Mouse (Mus musculus): ENCODE results near the gene Adtrp.
A peak's percentile ranks its signal among the peaks of the same experiment; 100 is the strongest.

The Adtrp gene

DNA sequence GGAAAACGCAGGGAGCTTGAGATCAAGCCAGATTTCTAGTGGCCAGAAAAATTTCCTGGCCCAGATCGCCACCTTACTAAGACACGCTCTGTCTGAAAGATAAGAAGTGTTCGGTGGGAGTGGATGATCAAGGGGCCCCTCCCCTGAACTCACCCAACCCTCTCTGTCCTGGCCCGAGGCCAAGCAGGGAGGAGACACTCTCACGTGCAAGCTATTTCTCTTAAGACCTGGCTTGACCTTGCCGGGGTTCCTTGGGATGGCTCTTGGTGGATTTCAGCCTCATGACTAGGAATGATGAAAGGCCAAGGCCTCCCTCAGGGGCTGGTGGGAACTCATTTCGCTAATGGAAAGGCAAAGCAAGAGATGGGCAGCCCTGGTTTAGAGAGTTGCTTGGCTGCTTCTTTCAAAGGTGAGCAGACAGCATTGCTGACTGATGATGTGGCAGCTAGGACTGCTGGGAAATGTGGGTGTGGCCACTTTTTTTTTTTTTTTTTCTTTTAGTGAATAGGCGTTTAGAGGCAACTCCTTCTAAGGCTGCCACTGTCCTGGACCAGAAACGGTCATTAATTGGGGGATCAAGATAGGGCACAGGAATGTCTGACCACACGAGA lies at the start of gene Adtrp:
Gene Adtrp, minus strand, starts transcription at position 169 of the 611 bp plus-strand sequence.
- no peak for DNase-seq (ENCODE audit: low read depth, low spot score)

GRCm38 (mm10) chr13:41892016-41892415 lies 44.5 kb upstream of the Adtrp start:
- no peak for DNase-seq (ENCODE audit: low read depth, low spot score)

DNA sequence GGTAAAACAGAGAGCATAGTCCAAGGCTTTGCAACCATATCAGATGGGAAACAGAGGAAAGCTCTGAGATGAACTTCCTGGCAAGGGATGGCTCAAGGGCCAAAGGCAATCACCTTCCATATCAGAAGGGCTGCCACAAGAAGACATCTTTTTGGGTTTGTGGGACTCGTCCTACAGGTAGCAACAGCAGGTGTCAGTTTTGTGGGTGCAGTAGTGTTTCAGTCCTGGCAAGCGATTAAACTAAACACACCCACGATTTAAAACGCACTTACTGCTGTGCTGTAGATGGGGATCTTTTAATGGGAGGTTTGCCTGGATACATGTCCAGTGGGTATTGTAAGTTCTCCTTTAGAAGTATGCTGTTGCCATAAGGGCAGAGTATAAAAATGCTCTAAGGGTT lies 43.1 kb upstream of the Adtrp start:
- no peak for DNase-seq (ENCODE audit: low read depth, low spot score)

GRCm38 (mm10) chr13:41890111-41890600 lies 42.7 kb upstream of the Adtrp start:
- DNase-seq (ENCODE audit: low read depth, low spot score) = no peak

DNA sequence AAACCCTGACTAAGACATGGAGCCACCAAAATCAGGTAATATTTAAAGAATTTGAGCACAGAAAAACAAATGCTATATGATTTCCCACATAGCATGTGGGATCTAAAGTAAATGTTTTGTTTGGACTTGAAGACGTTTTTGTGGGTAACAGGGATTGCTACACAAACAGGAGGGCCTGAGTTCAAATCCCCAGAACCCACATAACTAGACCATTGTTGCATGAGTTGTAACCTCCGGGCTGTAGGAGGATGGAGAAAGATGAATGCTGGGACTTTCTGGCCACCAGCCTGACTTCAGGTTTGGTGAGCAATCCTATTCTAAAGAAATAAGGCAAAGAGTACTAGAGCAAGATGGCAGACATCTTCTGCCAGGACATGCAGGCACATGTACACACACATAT lies 41.2 kb upstream of the Adtrp start:
- no peak for DNase-seq (ENCODE audit: low read depth, low spot score)

DNA sequence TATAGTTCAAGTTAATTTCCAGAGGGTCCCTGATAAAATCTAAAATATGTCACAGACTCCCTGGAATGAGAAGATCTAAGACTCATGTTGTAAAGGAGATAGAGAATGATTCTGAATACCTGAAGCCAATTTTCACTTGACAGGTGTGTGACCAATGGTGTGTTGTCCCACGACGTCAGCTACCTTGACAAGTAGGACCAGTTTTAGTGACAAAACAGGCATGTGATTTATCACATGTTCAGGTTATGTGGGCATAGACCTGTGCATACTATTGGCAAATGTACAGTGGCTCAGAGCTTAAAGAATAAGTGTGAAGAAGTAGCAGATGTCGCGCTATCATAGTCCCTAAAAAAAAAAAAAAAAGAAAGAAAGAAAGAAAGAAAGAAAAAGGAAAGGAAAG lies 38.6 kb upstream of the Adtrp start:
- no peak for DNase-seq (ENCODE audit: low read depth, low spot score)

DNA sequence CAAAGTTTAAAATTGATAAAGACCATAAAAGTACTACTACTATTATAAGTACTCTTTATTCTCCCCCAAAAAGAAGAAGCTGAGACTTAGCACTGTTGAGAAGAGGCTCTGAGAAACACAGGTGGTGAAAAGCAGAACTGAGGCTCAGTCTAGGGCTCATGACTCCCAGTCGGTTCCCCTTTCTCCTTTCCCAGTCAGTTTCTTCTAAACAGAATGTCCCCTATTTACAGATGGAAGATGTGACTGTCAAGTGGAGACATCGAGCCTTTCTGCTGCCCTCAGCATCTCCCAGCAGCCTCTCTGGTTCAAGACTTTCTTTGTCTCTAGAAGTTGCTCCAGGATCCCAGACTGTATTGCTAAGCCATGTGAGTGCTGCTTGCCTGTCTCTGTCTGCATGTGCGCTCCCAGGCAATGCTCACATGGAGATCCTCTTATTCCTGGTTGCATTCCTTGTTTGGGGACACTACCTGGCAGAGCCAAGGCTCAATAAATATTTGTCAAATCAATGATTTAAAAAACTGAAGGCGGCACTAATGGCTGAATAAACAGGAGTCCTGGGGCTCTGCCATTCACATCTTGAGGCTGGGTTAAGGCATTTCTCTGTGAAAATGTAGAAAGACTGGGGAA lies 36.3 kb upstream of the Adtrp start:
- no peak for DNase-seq (ENCODE audit: low read depth, low spot score)

GRCm38 (mm10) chr13:41881201-41881600 lies 33.7 kb upstream of the Adtrp start:
- no peak for DNase-seq (ENCODE audit: low read depth, low spot score)

DNA sequence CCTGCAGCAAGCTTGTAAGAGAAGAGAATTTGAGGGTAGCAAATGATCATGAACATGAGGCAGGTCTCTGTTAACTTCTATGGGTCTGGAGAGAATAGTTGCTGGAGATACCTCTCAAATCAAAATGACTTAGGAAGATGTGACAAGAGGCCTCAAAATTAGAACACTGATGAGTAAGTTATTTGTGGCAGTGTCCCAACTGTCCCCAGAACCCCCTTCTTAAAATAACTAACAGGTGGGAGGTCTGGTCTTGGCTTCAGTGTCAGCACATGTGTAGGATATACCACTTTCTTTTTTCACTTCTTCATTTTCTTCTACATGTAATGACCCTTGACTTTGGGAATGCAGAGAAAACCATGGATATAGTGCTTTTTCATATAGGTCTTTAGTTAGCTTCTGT lies 33.0 kb upstream of the Adtrp start:
- DNase-seq (ENCODE audit: low read depth, low spot score) = no peak

DNA sequence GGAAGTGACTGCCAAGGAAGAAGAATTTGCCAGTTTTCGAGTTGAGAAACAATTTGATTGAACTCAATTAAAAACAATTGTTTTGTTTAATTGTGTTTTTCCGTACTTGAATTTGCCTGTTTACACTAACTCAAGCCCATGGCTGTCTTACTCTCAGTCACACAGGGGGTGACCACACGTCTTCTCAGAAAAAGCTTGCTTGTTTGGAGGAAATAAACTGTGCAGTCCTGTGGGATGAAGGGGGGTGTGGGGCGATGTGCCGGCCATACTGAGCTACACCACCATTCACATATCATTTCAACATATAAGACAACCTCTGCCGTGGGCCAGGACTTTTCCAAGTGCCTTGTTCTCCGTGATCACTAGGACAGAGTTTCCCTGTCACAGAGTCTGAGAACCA lies 25.2 kb upstream of the Adtrp start:
- no peak for DNase-seq (ENCODE audit: low read depth, low spot score)

- DNase-seq (ENCODE audit: low read depth, low spot score) = no peak
Observed at GRCm38 (mm10) chr13:41872161-41872562, 24.7 kb upstream of the Adtrp start.

DNA sequence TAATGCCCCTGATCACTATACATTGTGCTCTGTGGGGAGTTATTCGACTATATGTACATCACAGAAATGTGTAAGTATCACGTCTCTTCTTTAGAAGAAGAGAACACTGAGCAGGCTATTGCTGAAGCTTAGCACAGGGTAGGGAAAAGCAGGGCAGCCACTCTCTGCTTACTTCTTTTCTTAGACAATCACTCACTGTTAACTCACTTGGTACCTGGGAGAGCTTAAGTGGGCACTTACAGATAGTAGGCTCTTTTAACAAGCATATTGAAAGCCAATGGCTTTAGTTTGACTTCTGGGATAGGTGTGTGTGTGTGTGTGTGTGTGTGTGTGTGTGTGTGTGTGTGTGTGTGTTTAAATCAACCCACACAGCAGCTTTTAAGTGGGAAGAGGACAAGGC lies 20.0 kb upstream of the Adtrp start:
- DNase-seq (ENCODE audit: low read depth, low spot score) = no peak

GRCm38 (mm10) chr13:41865575-41865974 lies 18.1 kb upstream of the Adtrp start:
- no peak for DNase-seq (ENCODE audit: low read depth, low spot score)

- DNase-seq (ENCODE audit: low read depth, low spot score) = no peak
Observed at GRCm38 (mm10) chr13:41865071-41865470, 17.6 kb upstream of the Adtrp start.

DNA sequence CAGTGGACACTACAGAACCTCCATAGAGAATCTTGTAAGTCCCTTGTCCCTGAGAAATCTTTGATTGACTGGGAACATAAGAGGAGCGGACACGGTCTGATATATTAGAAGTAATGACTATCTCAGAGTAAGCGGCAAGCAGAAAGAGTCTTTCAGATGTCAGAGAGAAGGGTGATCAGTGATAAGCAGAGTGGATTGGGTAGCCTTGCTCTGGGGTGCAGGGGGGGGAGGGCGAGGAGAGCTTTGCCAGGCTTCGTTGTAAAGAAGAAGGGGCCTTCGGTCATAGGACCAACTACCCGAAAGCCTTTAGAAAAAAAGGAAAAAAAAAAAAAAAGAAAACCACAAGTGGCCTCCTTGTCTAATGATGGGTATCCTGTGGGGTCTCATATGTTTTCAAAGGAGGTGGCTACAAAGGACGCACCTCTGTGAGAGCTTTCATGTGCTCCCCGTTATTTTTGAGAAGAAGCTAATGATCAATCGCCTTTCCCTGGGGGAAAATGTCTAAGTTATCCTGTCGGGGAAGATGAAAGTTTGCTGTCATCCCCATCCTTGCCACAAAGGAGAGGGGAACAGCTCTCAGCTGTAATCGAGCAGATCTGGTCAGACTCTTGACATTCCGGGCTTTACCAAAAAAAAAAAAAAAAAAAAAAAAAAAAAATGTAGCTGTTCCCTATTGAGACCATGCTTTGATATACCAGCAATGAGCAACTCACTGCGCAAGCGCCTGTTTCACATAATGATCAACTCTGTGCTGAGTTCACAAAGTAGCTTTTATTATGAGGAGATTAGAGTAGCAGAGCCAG lies 13.3 kb upstream of the Adtrp start:
- DNase-seq (ENCODE audit: low read depth, low spot score) = no peak

GRCm38 (mm10) chr13:41855206-41856185 lies 8.0 kb upstream of the Adtrp start:
- DNase-seq (ENCODE audit: low read depth, low spot score) = peak; percentile 73

DNA sequence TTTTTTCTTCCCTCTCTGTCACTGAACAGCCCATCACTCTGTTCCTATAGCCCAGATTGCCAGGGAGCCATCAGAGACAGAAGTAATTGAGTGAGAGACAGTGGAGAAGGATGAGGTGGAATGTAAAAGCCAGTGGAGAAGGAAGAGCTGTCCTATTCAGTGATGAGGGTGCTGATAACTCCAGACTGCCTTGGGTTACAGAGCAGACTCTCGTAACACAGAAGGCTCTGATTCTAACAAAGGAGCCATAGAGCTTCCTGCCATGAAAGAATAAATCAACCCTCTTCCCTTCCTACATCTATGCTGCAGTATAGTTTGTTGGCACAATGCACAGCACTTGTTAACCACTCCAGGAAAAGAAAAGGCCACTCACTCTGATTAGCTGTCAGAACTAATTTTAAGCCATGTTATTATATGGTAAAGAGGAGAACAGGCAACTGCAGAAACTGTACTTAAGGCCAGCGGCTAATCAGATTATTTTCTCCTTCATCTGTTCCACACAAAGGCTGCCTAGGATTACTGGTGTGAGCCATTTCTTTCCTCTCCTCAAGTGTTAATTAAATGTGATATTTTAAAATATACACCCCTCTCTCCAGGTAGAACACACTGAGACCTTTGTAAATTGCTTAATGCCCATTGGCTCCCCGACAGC lies 3.4 kb upstream of the Adtrp start:
- no peak for DNase-seq (ENCODE audit: low read depth, low spot score)

DNA sequence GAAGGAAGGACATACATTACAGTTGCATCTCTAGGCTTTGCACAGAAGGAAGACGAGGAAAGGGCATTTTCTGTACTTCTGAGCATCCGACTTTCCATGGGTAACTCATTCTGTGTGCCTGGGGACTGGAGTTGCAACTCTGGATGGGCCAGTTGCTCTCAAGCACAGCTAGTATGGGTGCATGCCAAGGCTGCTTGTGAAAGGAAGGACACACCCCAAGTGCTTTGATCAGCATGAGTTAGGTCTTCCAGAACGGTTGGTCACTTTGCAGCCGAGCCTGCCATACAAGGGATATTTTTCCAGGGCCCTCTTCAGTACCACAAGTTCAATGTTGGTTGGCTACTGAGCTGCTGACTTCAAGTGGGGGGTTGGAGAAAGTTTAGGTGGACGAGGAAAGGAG lies 968 bp downstream of the Adtrp start:
- no peak for DNase-seq (ENCODE audit: low read depth, low spot score)

GRCm38 (mm10) chr13:41845013-41845412 lies 2.5 kb downstream of the Adtrp start:
- no peak for DNase-seq (ENCODE audit: low read depth, low spot score)

DNA sequence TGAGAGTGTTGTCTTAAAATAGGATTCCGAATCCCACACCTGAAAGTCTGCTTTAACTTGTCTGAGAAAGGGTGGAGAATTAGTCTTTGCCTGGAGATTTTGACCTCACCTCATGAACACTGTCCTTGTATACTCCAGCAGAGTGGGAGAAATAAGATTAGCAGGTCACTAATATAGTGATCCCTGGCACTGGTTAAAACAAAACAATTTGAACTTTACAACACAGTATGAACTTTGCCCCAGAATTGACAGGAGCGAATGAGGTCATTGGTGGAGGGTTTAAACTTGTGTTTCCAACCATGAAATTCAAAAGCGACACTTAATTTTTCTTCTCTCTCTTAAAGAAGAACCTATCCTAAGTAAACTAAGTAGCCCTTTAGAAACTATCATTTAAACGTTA lies 3.4 kb downstream of the Adtrp start:
- DNase-seq (ENCODE audit: low read depth, low spot score) = no peak

- DNase-seq (ENCODE audit: low read depth, low spot score) = no peak
Observed at GRCm38 (mm10) chr13:41833614-41834139, 13.8 kb downstream of the Adtrp start.

Data from 3T3-L1 (cell line).